Mouse (Mus musculus) intestine, embryonic 14.5 days (tissue): ENCODE data around the gene Gm28053. TPM values are rescaled to one million over a fixed set of nuclear protein-coding genes. Genes with fewer than 3 reads are reported as not detected.

Source experiments
- ATAC-seq: fragments of 200-750 bp; cut with Nextera tagmentation; replicated peaks from 2 replicates; pipeline ENCODE4 v1.8.0; 2017; ENCODE audit warnings: low read depth, moderate number of reproducible peaks, moderate TSS enrichment, moderate library complexity; ENCODE audit not compliant: low FRiP score, low TSS enrichment
- DNase-seq: peaks from one replicate; pipeline ENCODE4 v3.0.0-alpha.2; 2018; ENCODE audit warnings: low spot score
- H3K27ac ChIP-seq: fragments of 300-500 bp; sonication (generic); 2 replicates; pipeline ENCODE4 v1.5.1; 2014; ENCODE audit warnings: low read depth, mild to moderate bottlenecking, control low read depth
- H3K27me3 ChIP-seq: fragments of 300-500 bp; sonication (generic); replicated peaks from 2 replicates; pipeline ENCODE4 v1.6.1; 2014; ENCODE audit warnings: low read length, control low read depth; ENCODE audit not compliant: control insufficient read depth, insufficient read depth
- H3K36me3 ChIP-seq: fragments of 300-500 bp; sonication (generic); 2 replicates; pipeline ENCODE4 v1.6.1; 2014; ENCODE audit warnings: low read length, control low read depth; ENCODE audit not compliant: control insufficient read depth, insufficient read depth
- H3K4me1 ChIP-seq: fragments of 300-500 bp; sonication (generic); replicated peaks from 2 replicates; pipeline ENCODE4 v1.6.1; 2014; ENCODE audit warnings: low read length, control low read depth, mixed read lengths; ENCODE audit not compliant: control insufficient read depth, insufficient read depth
- H3K4me2 ChIP-seq: fragments of 300-500 bp; sonication (generic); 2 replicates; pipeline ENCODE4 v1.6.1; 2014; ENCODE audit warnings: low read length
- H3K4me3 ChIP-seq: fragments of 300-500 bp; sonication (generic); 2 replicates; pipeline ENCODE4 v1.5.1; 2014; ENCODE audit warnings: low read depth, low read length, control low read depth, mixed read lengths
- H3K9ac ChIP-seq: fragments of 300-500 bp; sonication (generic); 2 replicates; pipeline ENCODE4 v1.6.1; 2014; ENCODE audit warnings: mild to moderate bottlenecking, low read length
- H3K9me3 ChIP-seq: fragments of 300-500 bp; sonication (generic); 2 replicates; pipeline ENCODE4 v1.6.1; 2016; ENCODE audit warnings: low read length, control low read depth; ENCODE audit not compliant: control insufficient read depth
- WGBS: fragments of 180-500 bp; shearing (Covaris S2); extraction: QIAGEN DNeasy Blood & Tissue Kit; methylation state at CpG from one replicate; pipeline ENCODE4 v1.1.7; 2014; 5-methylcytosine and 5-hydroxymethylcytosine counted together
- polyA plus RNA-seq: library from polyadenylated mRNA; unstranded; fragments of >200 nt; fragmentation: Nextera tagmentation; extraction: Ambion mirVana; gene quantifications from 2 replicates; pipeline ENCODE4 v1.2.1, GENCODE M21; 2014

Gene Gm28053
- polyA plus RNA-seq, 1 experiment from 2014 or later, result 4.9 TPM

DNA sequence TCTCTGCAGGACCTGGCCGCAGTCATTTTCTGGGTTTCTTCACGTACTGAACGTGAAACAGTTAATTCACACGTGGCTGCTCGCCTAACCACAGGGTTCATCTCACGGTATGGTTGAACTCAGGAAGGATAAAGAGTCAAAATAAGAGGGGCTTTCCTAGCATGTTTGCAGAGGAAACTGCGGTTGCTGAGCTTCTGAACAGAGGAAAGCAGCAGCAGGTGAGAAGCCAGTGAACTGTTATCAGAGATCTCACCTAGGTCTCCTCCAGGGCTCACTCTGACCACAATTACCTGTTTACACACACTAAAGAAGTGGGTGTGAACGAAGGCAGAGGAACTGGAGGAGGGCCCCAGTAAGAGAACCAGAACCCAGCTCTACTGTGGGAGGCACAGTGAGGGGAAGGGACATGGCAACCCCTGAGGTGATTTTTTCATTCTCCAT lies 14.5 kb downstream of the Gm28053 start:
- Histone ChIP-seq H3K27me3 (no peaks in the 10 kb centered on the region), H3K9ac (no peak overlapping the region), H3K4me2 (no peak overlapping the region), H3K27ac (no peak overlapping the region), H3K4me1 (no peaks in the 10 kb centered on the region), H3K9me3 (no peaks in the 10 kb centered on the region), H3K36me3 (no peaks in the 10 kb centered on the region), H3K4me3 (no peak overlapping the region)
- ATAC-seq (no peak), DNase-seq (no peak)
- WGBS, result 42% methylated on average over 8 of the region's 8 CpGs

DNA sequence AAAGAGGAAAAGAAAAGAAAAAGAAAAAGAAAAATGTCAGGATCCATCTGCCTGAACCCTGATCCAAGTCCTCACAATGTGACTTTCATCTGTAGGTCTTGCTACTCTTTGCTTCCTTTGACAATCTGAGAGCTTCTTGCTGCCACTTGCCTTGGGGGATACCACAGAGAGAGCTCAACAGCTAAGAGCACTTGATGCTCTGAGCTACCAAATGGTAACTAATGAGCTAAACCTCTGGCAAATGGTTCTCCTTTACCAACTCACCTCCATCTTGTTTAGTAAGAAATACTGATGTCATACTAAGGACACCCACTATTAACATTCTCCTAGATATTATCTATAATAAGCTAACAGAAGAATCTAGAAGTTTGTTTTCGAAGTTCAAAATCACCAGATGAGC lies 15.3 kb downstream of the Gm28053 start:
- no peak overlapping the region for H3K4me2 ChIP-seq
- 85% methylated on average over 1 of the region's 1 CpGs for WGBS
- no peaks in the 10 kb centered on the region for H3K4me1 ChIP-seq
- no peak overlapping the region for H3K9ac ChIP-seq
- DNase-seq (no peak), ATAC-seq (no peak)
- H3K4me3 ChIP-seq, result no peak overlapping the region
- H3K36me3 ChIP-seq, result no peaks in the 10 kb centered on the region
- H3K9me3 ChIP-seq, result no peaks in the 10 kb centered on the region
- H3K27me3 ChIP-seq, result no peaks in the 10 kb centered on the region
- H3K27ac ChIP-seq, result no peak overlapping the region

GRCm38 (mm10) chr6:48737053-48737452 lies 18.6 kb downstream of the Gm28053 start:
- Histone ChIP-seq H3K36me3 (no peaks in the 10 kb centered on the region), H3K4me2 (no peak overlapping the region), H3K4me1 (no peaks in the 10 kb centered on the region), H3K9me3 (no peaks in the 10 kb centered on the region), H3K27me3 (0 out of 2 replicates have a peak, but pooled peaks cover 4% of the 10 kb centered on the region), H3K27ac (no peak overlapping the region), H3K4me3 (no peak overlapping the region), H3K9ac (no peak overlapping the region)
- ATAC-seq, result no peak
- no peak for DNase-seq
- 73% methylated on average over 2 of the region's 2 CpGs for WGBS

DNA sequence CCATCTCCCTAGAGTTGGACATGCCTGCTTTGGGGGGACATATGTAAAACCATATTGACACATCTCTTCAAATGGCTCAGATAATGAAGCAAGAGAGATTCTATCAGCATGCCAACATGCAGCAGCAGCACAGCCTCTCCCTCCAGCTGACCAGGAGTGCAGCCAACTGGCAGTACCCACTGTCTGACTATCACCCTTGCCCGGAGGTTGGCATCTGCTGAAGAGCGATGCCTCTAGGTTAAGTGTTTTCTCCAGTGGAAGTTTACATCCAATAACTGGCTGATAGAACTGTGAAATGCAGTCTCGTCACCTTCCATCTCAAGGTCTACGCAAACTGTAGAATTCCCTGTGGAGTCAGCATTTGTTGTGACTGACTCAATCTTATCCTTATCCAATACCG lies 19.3 kb downstream of the Gm28053 start:
- Histone ChIP-seq H3K36me3 (no peaks in the 10 kb centered on the region), H3K4me1 (peaks cover 4% of the 10 kb centered on the region; the same call in 1 of the 2 replicates), H3K4me2 (no peak overlapping the region), H3K4me3 (no peak overlapping the region), H3K27ac (no peak overlapping the region), H3K9ac (no peak overlapping the region), H3K27me3 (peaks cover 10% of the 10 kb centered on the region), H3K9me3 (no peaks in the 10 kb centered on the region)
- no peak for ATAC-seq
- 93% methylated on average over 5 of the region's 5 CpGs for WGBS
- DNase-seq, result no peak

- no peak within 1 kb of the TSS for H3K9ac ChIP-seq
- peak within 1 kb of the TSS; percentile 20; the same call in 1 of the 2 replicates for H3K4me3 ChIP-seq
- H3K27ac ChIP-seq, result peak within 1 kb of the TSS; percentile 12
- H3K4me2 ChIP-seq, result peak within 1 kb of the TSS; percentile 77
- peaks cover 16% of the 10 kb centered on the region for H3K27me3 ChIP-seq
- H3K36me3 ChIP-seq, result no peaks in the 10 kb centered on the region
- DNase-seq (no peak), ATAC-seq (no peak)
- H3K4me1 ChIP-seq, result peaks cover 8% of the 10 kb centered on the region; the same call in 1 of the 2 replicates
- H3K9me3 ChIP-seq, result no peaks in the 10 kb centered on the region
- WGBS, result 69% methylated on average over 15 of the region's 15 CpGs
Measured at GRCm38 (mm10) chr6:48738961-48739779, 20.8 kb downstream of the Gm28053 start, which contains the start of gene Gimap1. Gene Gimap1 (plus strand): TSS chr6:48739054.

- no peak for DNase-seq
- WGBS, result 84% methylated on average over 3 of the region's 3 CpGs
- Histone ChIP-seq H3K36me3 (no peaks in the 10 kb centered on the region), H3K4me3 (peak overlapping the region; percentile 20; the same call in 1 of the 2 replicates), H3K27ac (peak overlapping the region; percentile 12; the same call in 1 of the 2 replicates), H3K9me3 (no peaks in the 10 kb centered on the region), H3K4me2 (peak overlapping the region; percentile 77), H3K27me3 (peaks cover 16% of the 10 kb centered on the region), H3K9ac (no peak overlapping the region), H3K4me1 (peaks cover 8% of the 10 kb centered on the region; the same call in 1 of the 2 replicates)
- ATAC-seq, result no peak
Measured at GRCm38 (mm10) chr6:48739780-48740055, 21.3 kb downstream of the Gm28053 start.

GRCm38 (mm10) chr6:48740501-48741169 lies 22.2 kb downstream of the Gm28053 start:
- peaks cover 16% of the 10 kb centered on the region for H3K27me3 ChIP-seq
- H3K4me2 ChIP-seq, result peak overlapping the region; percentile 77
- H3K4me1 ChIP-seq, result peaks cover 8% of the 10 kb centered on the region; the same call in 1 of the 2 replicates
- H3K27ac ChIP-seq, result peak overlapping the region; percentile 74
- WGBS, result 57% methylated on average over 3 of the region's 3 CpGs
- no peak overlapping the region for H3K9ac ChIP-seq
- no peak for ATAC-seq
- H3K36me3 ChIP-seq, result no peaks in the 10 kb centered on the region
- 0 out of 2 replicates have a peak overlapping the region, but pooled peaks have one; percentile 10 for H3K4me3 ChIP-seq
- no peak for DNase-seq
- H3K9me3 ChIP-seq, result no peaks in the 10 kb centered on the region

DNA sequence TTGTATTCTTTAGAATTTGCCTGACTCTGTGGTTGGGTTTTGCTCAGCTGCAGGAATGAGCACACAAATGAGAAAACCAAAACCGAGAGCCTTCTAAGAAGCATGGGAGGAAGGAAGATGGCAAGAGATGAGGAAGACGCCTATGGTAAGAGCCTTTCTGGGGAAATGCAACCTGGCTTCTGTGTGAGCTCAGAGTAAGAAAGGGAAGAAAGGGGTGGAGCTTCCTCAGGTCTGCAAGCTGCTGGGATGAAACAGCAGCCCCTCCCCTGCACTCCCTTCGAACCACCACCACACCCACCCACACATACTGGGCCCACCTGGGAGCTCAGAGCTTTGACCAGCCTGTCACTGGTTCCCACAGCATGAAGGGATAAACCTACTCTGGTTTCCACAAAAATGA lies 22.9 kb downstream of the Gm28053 start:
- Histone ChIP-seq H3K4me2 (peak overlapping the region; percentile 77), H3K9me3 (no peaks in the 10 kb centered on the region), H3K27ac (peak overlapping the region; percentile 74), H3K36me3 (no peaks in the 10 kb centered on the region), H3K4me1 (peaks cover 8% of the 10 kb centered on the region; the same call in 1 of the 2 replicates), H3K27me3 (peaks cover 16% of the 10 kb centered on the region), H3K9ac (no peak overlapping the region), H3K4me3 (0 out of 2 replicates have a peak overlapping the region, but pooled peaks have one; percentile 10)
- WGBS, result 26% methylated on average over 3 of the region's 3 CpGs
- DNase-seq, result no peak
- peak; percentile 77 for ATAC-seq
